Mouse (Mus musculus) heart, postnatal 0 days (tissue): ENCODE results near the gene Snx18. TPM values are rescaled to one million over a fixed set of nuclear protein-coding genes. Genes with fewer than 3 reads are reported as not detected.

Experiments
- ATAC-seq: fragments of 200-750 bp; cut with Nextera tagmentation; 2 replicates; pipeline ENCODE4 v1.8.0; 2017; ENCODE audit warnings: low read depth, moderate number of reproducible peaks, moderate library complexity; ENCODE audit not compliant: insufficient read depth
- DNase-seq: peaks from one replicate; pipeline ENCODE4 v3.0.0-alpha.2; 2016; ENCODE audit warnings: low spot score
- H3K27ac ChIP-seq: fragments of 300-500 bp; sonication (generic); 2 replicates; pipeline ENCODE4 v1.5.1; 2014; ENCODE audit warnings: low read depth, mild to moderate bottlenecking
- H3K27me3 ChIP-seq: fragments of 300-500 bp; sonication (generic); 2 replicates; pipeline ENCODE4 v1.6.1; 2014; ENCODE audit warnings: low read length, mixed read lengths; ENCODE audit not compliant: control insufficient read depth, insufficient read depth
- H3K36me3 ChIP-seq: fragments of 300-500 bp; sonication (generic); replicated peaks from 2 replicates; pipeline ENCODE4 v1.6.1; 2014; ENCODE audit warnings: low read length, mixed read lengths; ENCODE audit not compliant: control insufficient read depth, insufficient read depth
- H3K4me1 ChIP-seq: fragments of 300-500 bp; sonication (generic); 2 replicates; pipeline ENCODE4 v1.6.1; 2014; ENCODE audit warnings: antibody characterized with exemption; ENCODE audit not compliant: control insufficient read depth, insufficient read depth
- H3K4me2 ChIP-seq: fragments of 300-500 bp; sonication (generic); 2 replicates; pipeline ENCODE4 v1.6.1; 2014; ENCODE audit warnings: low read depth, mild to moderate bottlenecking, low read length, moderate library complexity
- H3K4me3 ChIP-seq: fragments of 300-500 bp; sonication (generic); 2 replicates; pipeline ENCODE4 v1.5.1; 2014; ENCODE audit warnings: low read depth, low read length
- H3K9ac ChIP-seq: fragments of 300-500 bp; sonication (generic); replicated peaks from 2 replicates; pipeline ENCODE4 v1.6.1; 2014; ENCODE audit warnings: low read depth, low read length, mixed read lengths
- H3K9me3 ChIP-seq: fragments of 300-500 bp; sonication (generic); replicated peaks from 2 replicates; pipeline ENCODE4 v1.6.1; 2016; ENCODE audit warnings: low read length; ENCODE audit not compliant: control insufficient read depth
- CTCF ChIP-seq: IDR thresholded peaks from 2 replicates; pipeline ENCODE4 v1.5.1; 2016; ENCODE audit warnings: antibody characterized with exemption, control low read depth, low read depth
- EP300 ChIP-seq: IDR thresholded peaks from 2 replicates; pipeline ENCODE4 v1.6.1; 2016; ENCODE audit warnings: antibody characterized with exemption, low read depth
- WGBS: fragments of 180-500 bp; shearing (Covaris S2); extraction: QIAGEN DNeasy Blood & Tissue Kit; methylation state at CpG from one replicate; pipeline ENCODE4 v1.1.7; 2014; 5-methylcytosine and 5-hydroxymethylcytosine counted together
- polyA plus RNA-seq: library from polyadenylated mRNA; unstranded; fragments of >200 nt; fragmentation: Nextera tagmentation; extraction: Ambion mirVana; gene quantifications from 2 replicates; pipeline ENCODE4 v1.2.1, GENCODE M21; 2015
- total RNA-seq: library from RNA; depleted of rRNA; stranded (reverse); fragments of >200 nt; gene quantifications from 2 replicates; pipeline ENCODE4 v1.2.3, GENCODE M21; 2014; ENCODE audit warnings: low replicate concordance; rRNA removed

The Snx18 gene
- total and polyA plus RNA-seq, 2 experiments from 2014 or later, result 9.8 to 32.4 TPM

GRCm38 (mm10) chr13:113542374-113542773, 76.0 kb downstream of the Snx18 start:
- Histone ChIP-seq H3K4me3 (no peak overlapping the region), H3K27ac (no peak overlapping the region), H3K27me3 (no peaks in the 10 kb centered on the region), H3K36me3 (no peaks in the 10 kb centered on the region), H3K9me3 (no peaks in the 10 kb centered on the region), H3K4me1 (0 out of 2 replicates have a peak, but pooled peaks cover 3% of the 10 kb centered on the region), H3K4me2 (no peak overlapping the region), H3K9ac (no peak overlapping the region)
- DNase-seq (no peak), ATAC-seq (no peak)
- 89% methylated on average over 6 of the region's 6 CpGs for whole genome bisulfite sequencing
- TF ChIP-seq CTCF (no peak), EP300 (no peak)

Other genes starting within 250 kb of the Snx18 start
- gene Hspb3, start 45.1 kb upstream of the Snx18 start, total RNA-seq, result 38.7 and 43.7 TPM in 2 replicates
- 50.5 and 54.6 TPM in 2 replicates for gene Hspb3, start 45.1 kb upstream of the Snx18 start, polyA plus RNA-seq
- 16.5 and 24.4 TPM in 2 replicates for gene Arl15, start 175.9 kb upstream of the Snx18 start, total RNA-seq
- gene Arl15, start 175.9 kb upstream of the Snx18 start, polyA plus RNA-seq, result 3.9 and 4.5 TPM in 2 replicates